Mouse (Mus musculus): ENCODE measurements around the gene Crb2.

GRCm38 (mm10) chr2:37744773-37745395 lies 31.2 kb upstream of the Crb2 start:
- TF ChIP-seq ZC3H11A (IDR thresholded peaks at IDR 0.05; ENCODE audit: borderline replicate concordance, low read depth, low read length) (no peak), MAFK (IDR thresholded peaks at IDR 0.05; ENCODE audit: insufficient read depth, low read depth, low read length) (no peak), ZNF384 (IDR thresholded peaks at IDR 0.05; ENCODE audit: low read depth, low read length) (no peak), HCFC1 (IDR thresholded peaks at IDR 0.05; ENCODE audit: borderline replicate concordance, insufficient read depth, low read length) (no peak)
